Mouse (Mus musculus) embryonic facial prominence, embryonic 11.5 days (tissue): ENCODE measurements around the gene Hpca. TPM values are rescaled to one million over a fixed set of nuclear protein-coding genes. Genes with fewer than 3 reads are reported as not detected.

ENCODE experiments used
- ATAC-seq: fragments of 200-750 bp; cut with Nextera tagmentation; replicated peaks from 2 replicates; pipeline ENCODE4 v1.8.0; 2017; ENCODE audit warnings: low read depth; ENCODE audit not compliant: insufficient number of reproducible peaks, low FRiP score, low TSS enrichment
- DNase-seq: peaks from one replicate; pipeline ENCODE4 v3.0.0-alpha.2; 2015; ENCODE audit warnings: low spot score
- H3K27ac ChIP-seq: fragments of 300-500 bp; sonication (generic); replicated peaks from 2 replicates; pipeline ENCODE4 v1.5.1; 2014; ENCODE audit warnings: mild to moderate bottlenecking, low read depth, low read length, control low read depth
- H3K27me3 ChIP-seq: fragments of 300-500 bp; sonication (generic); 2 replicates; pipeline ENCODE4 v1.6.1; 2014; ENCODE audit warnings: mild to moderate bottlenecking, low read length, moderate library complexity, mixed read lengths; ENCODE audit not compliant: control insufficient read depth, insufficient read depth
- H3K36me3 ChIP-seq: fragments of 300-500 bp; sonication (generic); replicated peaks from 2 replicates; pipeline ENCODE4 v1.6.1; 2014; ENCODE audit warnings: low read depth, mild to moderate bottlenecking, low read length, moderate library complexity, mixed read lengths; ENCODE audit not compliant: control insufficient read depth, insufficient read depth
- H3K4me1 ChIP-seq: fragments of 300-500 bp; sonication (generic); 2 replicates; pipeline ENCODE4 v1.6.1; 2014; ENCODE audit warnings: low read length, mixed read lengths; ENCODE audit not compliant: control insufficient read depth, insufficient read depth
- H3K4me2 ChIP-seq: fragments of 300-500 bp; sonication (generic); 2 replicates; pipeline ENCODE4 v1.6.1; 2014; ENCODE audit warnings: low read depth, mild to moderate bottlenecking, control low read depth, low read length, moderate library complexity
- H3K4me3 ChIP-seq: fragments of 300-500 bp; sonication (generic); 2 replicates; pipeline ENCODE4 v1.5.1; 2014; ENCODE audit warnings: low read depth, low read length, control low read depth
- H3K9ac ChIP-seq: fragments of 300-500 bp; sonication (generic); replicated peaks from 2 replicates; pipeline ENCODE4 v1.6.1; 2014; ENCODE audit warnings: mild to moderate bottlenecking, control low read depth, low read length
- H3K9me3 ChIP-seq: fragments of 300-500 bp; sonication (generic); replicated peaks from 2 replicates; pipeline ENCODE4 v1.6.1; 2016; ENCODE audit warnings: mild to moderate bottlenecking, low read length, inconsistent platforms, mixed read lengths; ENCODE audit not compliant: control insufficient read depth
- WGBS: fragments of 180-500 bp; shearing (Covaris S2); extraction: QIAGEN DNeasy Blood & Tissue Kit; methylation state at CpG from one replicate; pipeline ENCODE4 v1.1.7; 2014; 5-methylcytosine and 5-hydroxymethylcytosine counted together
- polyA plus RNA-seq: library from polyadenylated mRNA; unstranded; fragments of >200 nt; fragmentation: Nextera tagmentation; extraction: Ambion mirVana; gene quantifications from 2 replicates; pipeline ENCODE4 v1.2.1, GENCODE M21; 2014

The Hpca gene
- polyA plus RNA-seq, 1 experiment from 2014 or later: 3.5 TPM

GRCm38 (mm10) chr4:129079126-129079525 is 42.7 kb downstream of the Hpca start:
- H3K9ac ChIP-seq: no peak overlapping the region
- no peaks in the 10 kb centered on the region for H3K27me3 ChIP-seq
- no peaks in the 10 kb centered on the region for H3K4me1 ChIP-seq
- 94% methylated on average over 9 of the region's 9 CpGs for WGBS
- DNase-seq (no peak), ATAC-seq (no peak)
- H3K9me3 ChIP-seq: no peaks in the 10 kb centered on the region
- H3K4me3 ChIP-seq: no peak overlapping the region
- H3K36me3 ChIP-seq: peaks cover 13% of the 10 kb centered on the region
- no peak overlapping the region for H3K4me2 ChIP-seq
- H3K27ac ChIP-seq: no peak overlapping the region

- Histone ChIP-seq H3K9me3 (no peaks in the 10 kb centered on the region), H3K4me3 (no peak overlapping the region), H3K4me2 (no peak overlapping the region), H3K9ac (no peak overlapping the region), H3K36me3 (no peaks in the 10 kb centered on the region), H3K4me1 (no peaks in the 10 kb centered on the region), H3K27ac (no peak overlapping the region), H3K27me3 (no peaks in the 10 kb centered on the region)
- WGBS: 93% methylated on average over 4 of the region's 4 CpGs
- DNase-seq: no peak
- no peak for ATAC-seq
Measured at GRCm38 (mm10) chr4:129068848-129069247, 53.0 kb downstream of the Hpca start.

- no peaks in the 10 kb centered on the region for H3K9me3 ChIP-seq
- no peak overlapping the region for H3K27ac ChIP-seq
- no peak overlapping the region for H3K9ac ChIP-seq
- no peaks in the 10 kb centered on the region for H3K27me3 ChIP-seq
- H3K4me1 ChIP-seq: no peaks in the 10 kb centered on the region
- DNase-seq: no peak
- H3K4me2 ChIP-seq: no peak overlapping the region
- ATAC-seq: no peak
- 87% methylated on average over 5 of the region's 5 CpGs for WGBS
- H3K36me3 ChIP-seq: no peaks in the 10 kb centered on the region
- H3K4me3 ChIP-seq: no peak overlapping the region
Measured at GRCm38 (mm10) chr4:129067638-129068415, 54.0 kb downstream of the Hpca start.

GRCm38 (mm10) chr4:129065688-129066236 is 56.1 kb downstream of the Hpca start:
- Histone ChIP-seq H3K4me3 (no peak overlapping the region), H3K36me3 (no peaks in the 10 kb centered on the region), H3K9ac (no peak overlapping the region), H3K27me3 (no peaks in the 10 kb centered on the region), H3K4me2 (no peak overlapping the region), H3K27ac (no peak overlapping the region), H3K4me1 (no peaks in the 10 kb centered on the region), H3K9me3 (no peaks in the 10 kb centered on the region)
- DNase-seq (no peak), ATAC-seq (no peak)

GRCm38 (mm10) chr4:129062281-129063075 is 59.4 kb downstream of the Hpca start:
- Histone ChIP-seq H3K9ac (no peak overlapping the region), H3K27ac (no peak overlapping the region), H3K4me3 (no peak overlapping the region), H3K36me3 (no peaks in the 10 kb centered on the region), H3K4me2 (no peak overlapping the region), H3K9me3 (no peaks in the 10 kb centered on the region), H3K27me3 (no peaks in the 10 kb centered on the region), H3K4me1 (peaks cover 9% of the 10 kb centered on the region; the same call in 1 of the 2 replicates)
- DNase-seq (no peak), ATAC-seq (no peak)
- 72% methylated on average over 3 of the region's 3 CpGs for WGBS

Other genes with a start within 250 kb of the Hpca start
- gene Trim62, start 238.5 kb downstream of the Hpca start, polyA plus RNA-seq: 13.9 and 14.6 TPM in 2 replicates
- 14.0 and 14.6 TPM in 2 replicates for gene Azin2, start 159.6 kb downstream of the Hpca start, polyA plus RNA-seq
- 152 and 154 TPM in 2 replicates for gene Ak2, start 130.1 kb downstream of the Hpca start, polyA plus RNA-seq
- gene Rnf19b, start 63.8 kb downstream of the Hpca start, polyA plus RNA-seq: 9.0 and 10.3 TPM in 2 replicates
- 6.3 and 6.4 TPM in 2 replicates for gene Tmem54, start 16.5 kb downstream of the Hpca start, polyA plus RNA-seq
- 2.8 and 3.8 TPM in 2 replicates for gene Fndc5, start 15.0 kb upstream of the Hpca start, polyA plus RNA-seq
- gene S100pbp, start 67.7 kb upstream of the Hpca start, polyA plus RNA-seq: 22.8 and 24.5 TPM in 2 replicates
- gene Yars, start 67.7 kb upstream of the Hpca start, polyA plus RNA-seq: 91.1 and 95.3 TPM in 2 replicates
- gene C77080, start 139.4 kb upstream of the Hpca start, polyA plus RNA-seq: 2.4 and 2.5 TPM in 2 replicates
- 0.25 and 0.63 TPM in 2 replicates for gene Sync, start 165.6 kb upstream of the Hpca start, polyA plus RNA-seq
- gene Rbbp4, start 213.3 kb upstream of the Hpca start, polyA plus RNA-seq: 584 and 661 TPM in 2 replicates
- 46.1 and 53.6 TPM in 2 replicates for gene Zbtb8os, start 213.7 kb upstream of the Hpca start, polyA plus RNA-seq